Mouse (Mus musculus): ENCODE results near the gene Tm9sf4. TPM values are rescaled to one million over a fixed set of nuclear protein-coding genes. Genes with fewer than 3 reads are reported as not detected.

Gene Tm9sf4
- polyA plus RNA-seq, 1 experiment from 2014 or later: 74.5 TPM

DNA sequence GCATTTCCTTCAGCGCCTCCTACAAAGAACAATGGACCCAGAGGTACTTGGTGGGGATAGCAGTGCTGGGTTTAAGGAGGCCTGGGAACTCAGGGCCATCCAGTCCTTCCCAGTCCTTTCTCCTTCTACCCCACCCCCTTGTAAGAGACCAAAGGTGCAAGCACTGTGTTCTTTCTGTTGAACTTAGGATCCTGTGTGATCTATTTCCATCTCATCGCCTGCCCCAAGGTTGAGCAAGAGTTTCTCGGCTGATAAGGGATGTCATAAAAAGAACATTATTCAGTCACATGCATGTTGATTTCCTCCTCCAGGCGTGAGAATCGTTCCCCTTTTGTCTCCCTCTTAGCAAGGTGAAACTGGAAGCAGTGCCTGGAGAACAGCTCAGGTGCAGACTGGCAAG is 88.6 kb downstream of the Tm9sf4 start:
- Histone ChIP-seq H3K4me3 (no peak overlapping the region), H3K4me1 (replicated peaks) (no peaks in the 10 kb centered on the region), H3K27ac (no peak overlapping the region), H3K27me3 (ENCODE audit: insufficient read depth, poor library complexity, severe bottlenecking) (no peaks in the 10 kb centered on the region), H3K9me3 (no peaks in the 10 kb centered on the region), H3K36me3 (peaks cover 86% of the 10 kb centered on the region)
- DNase-seq (ENCODE audit: low spot score): no peak
- WGBS: 96% methylated on average over 5 of the region's 5 CpGs

- H3K36me3 ChIP-seq: peaks cover 76% of the 10 kb centered on the region
- no peak overlapping the region for H3K4me3 ChIP-seq
- DNase-seq (ENCODE audit: low spot score): no peak
- no peaks in the 10 kb centered on the region for H3K4me1 ChIP-seq (replicated peaks)
- no peaks in the 10 kb centered on the region for H3K9me3 ChIP-seq
- H3K27ac ChIP-seq: no peak overlapping the region
- no peaks in the 10 kb centered on the region for H3K27me3 ChIP-seq (ENCODE audit: insufficient read depth, poor library complexity, severe bottlenecking)
- 90% methylated on average over 2 of the region's 2 CpGs for WGBS
These were observed 95.5 kb downstream of the Tm9sf4 start for GRCm38 (mm10) chr2:153256604-153257003.

GRCm38 (mm10) chr2:153259030-153259863 is 98.1 kb downstream of the Tm9sf4 start:
- no peak for DNase-seq (ENCODE audit: low spot score)
- Histone ChIP-seq H3K4me1 (replicated peaks) (no peaks in the 10 kb centered on the region), H3K27ac (no peak overlapping the region), H3K36me3 (peaks cover 77% of the 10 kb centered on the region), H3K9me3 (no peaks in the 10 kb centered on the region), H3K27me3 (ENCODE audit: insufficient read depth, poor library complexity, severe bottlenecking) (no peaks in the 10 kb centered on the region), H3K4me3 (no peak overlapping the region)
- WGBS: 88% methylated on average over 12 of the region's 12 CpGs

Other genes with a start within 250 kb of the Tm9sf4 start
- gene Mylk2, start 250.0 kb upstream of the Tm9sf4 start, polyA plus RNA-seq (2016; fragmentation: Nextera tagmentation; extraction: Ambion mirVana): 0.05 and 0.14 TPM in 2 replicates
- 0.56 and 1.0 TPM in 2 replicates for gene Foxs1, start 228.1 kb upstream of the Tm9sf4 start, polyA plus RNA-seq (2016; fragmentation: Nextera tagmentation; extraction: Ambion mirVana)
- 1.1 and 1.4 TPM in 2 replicates for gene Dusp15, start 209.6 kb upstream of the Tm9sf4 start, polyA plus RNA-seq (2016; fragmentation: Nextera tagmentation; extraction: Ambion mirVana)
- 1.6 and 1.9 TPM in 2 replicates for gene Ttll9, start 198.8 kb upstream of the Tm9sf4 start, polyA plus RNA-seq (2016; fragmentation: Nextera tagmentation; extraction: Ambion mirVana)
- gene Pdrg1, start 145.9 kb upstream of the Tm9sf4 start, polyA plus RNA-seq (2016; fragmentation: Nextera tagmentation; extraction: Ambion mirVana): 110 and 120 TPM in 2 replicates
- 0.73 and 1.1 TPM in 2 replicates for gene Xkr7, start 129.5 kb upstream of the Tm9sf4 start, polyA plus RNA-seq (2016; fragmentation: Nextera tagmentation; extraction: Ambion mirVana)
- 1.3 and 1.8 TPM in 2 replicates for gene Ccm2l, start 95.3 kb upstream of the Tm9sf4 start, polyA plus RNA-seq (2016; fragmentation: Nextera tagmentation; extraction: Ambion mirVana)
- 1.4 and 2.7 TPM in 2 replicates for gene Hck, start 52.8 kb upstream of the Tm9sf4 start, polyA plus RNA-seq (2016; fragmentation: Nextera tagmentation; extraction: Ambion mirVana)
- 7.8 and 9.7 TPM in 2 replicates for gene Tspyl3, start 64.1 kb downstream of the Tm9sf4 start, polyA plus RNA-seq (2016; fragmentation: Nextera tagmentation; extraction: Ambion mirVana)
- gene Plagl2, start 80.1 kb downstream of the Tm9sf4 start, polyA plus RNA-seq (2016; fragmentation: Nextera tagmentation; extraction: Ambion mirVana): 22.5 and 25.9 TPM in 2 replicates
- gene Pofut1, start 80.2 kb downstream of the Tm9sf4 start, polyA plus RNA-seq (2016; fragmentation: Nextera tagmentation; extraction: Ambion mirVana): 5.3 and 5.5 TPM in 2 replicates
- 7.3 and 9.3 TPM in 2 replicates for gene Kif3b, start 130.1 kb downstream of the Tm9sf4 start, polyA plus RNA-seq (2016; fragmentation: Nextera tagmentation; extraction: Ambion mirVana)
- gene Asxl1, start 184.5 kb downstream of the Tm9sf4 start, polyA plus RNA-seq (2016; fragmentation: Nextera tagmentation; extraction: Ambion mirVana): 11.7 and 13.4 TPM in 2 replicates